Comparison of ENCODE assay signal across 20 mouse cellular contexts in the genomic region with DNA sequence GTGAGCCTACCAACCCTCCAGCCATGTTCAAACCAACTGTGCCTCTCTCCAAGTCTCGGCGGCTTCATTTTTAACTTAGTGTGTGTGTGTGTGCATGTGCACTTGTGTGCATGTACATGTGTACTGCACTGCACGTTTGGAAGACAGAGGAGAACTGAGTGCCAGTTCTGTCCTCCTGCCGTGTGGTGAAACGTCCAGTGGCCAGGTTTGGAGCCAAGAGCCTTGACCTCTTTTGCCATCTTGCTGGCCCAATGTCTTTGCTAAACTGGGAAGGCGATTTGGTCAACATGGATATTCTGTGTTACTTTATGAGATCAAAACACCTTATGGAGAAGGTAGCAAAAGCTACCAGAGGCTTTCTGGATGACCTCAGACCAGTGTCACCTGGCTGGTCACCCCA.
DNase-seq lines count a peak whose midpoint lies in the region; ATAC-seq and TF ChIP-seq lines count a peak whose summit lies in the region.
"Had no signal": no experiment of that assay in that cellular context is flagged by ENCODE, and none has a peak within 500 bp of the region (broad histone marks: within the 10 kb centered on the region; RNA-seq: fewer than 3 reads in every experiment).

No protein-coding gene starts in this region.

- H3K27ac ChIP-seq in forebrain, embryonic 10.5 days = 0 out of 2 replicates have a peak overlapping the region, but pooled peaks have one; percentile 7
- no peak overlapping the region for H3K27ac ChIP-seq in forebrain, embryonic 15.5 days (replicated peaks)
- H3K27ac ChIP-seq in liver, adult 2 months (replicated peaks; ENCODE audit: insufficient read depth, low read depth, low read length) = peak overlapping the region; percentile 66
- no peak overlapping the region for H3K27ac ChIP-seq in liver, embryonic 11.5 days (ENCODE audit: low read depth, low read length)
- peak overlapping the region; percentile 12; the same call in 1 of the 2 replicates for H3K27ac ChIP-seq in thymus, adult 2 months (ENCODE audit: control insufficient read depth, insufficient read depth, low read length)
- H3K27ac ChIP-seq: embryonic facial prominence, embryonic 13.5 days; embryonic facial prominence, embryonic 15.5 days; forebrain, embryonic 13.5 days had no signal

- H3K9me3 ChIP-seq in forebrain, embryonic 10.5 days = no peaks in the 10 kb centered on the region
- no peaks in the 10 kb centered on the region for H3K9me3 ChIP-seq in forebrain, embryonic 15.5 days
- H3K9me3 ChIP-seq in liver, embryonic 11.5 days (ENCODE audit: control insufficient read depth, low read length) = no peaks in the 10 kb centered on the region
- H3K9me3 ChIP-seq: embryonic facial prominence, embryonic 13.5 days; embryonic facial prominence, embryonic 15.5 days; forebrain, embryonic 13.5 days had no signal

- 94% methylated on average over 6 of the region's 6 CpGs for WGBS in forebrain, embryonic 10.5 days
- 92% methylated on average over 6 of the region's 6 CpGs for WGBS in forebrain, embryonic 15.5 days
- WGBS in liver, adult 2 months = 30% methylated on average over 6 of the region's 6 CpGs
- WGBS in liver, embryonic 11.5 days = 88% methylated on average over 6 of the region's 6 CpGs
- 93% methylated on average over 6 of the region's 6 CpGs for WGBS in thymus, adult 2 months

- no peak overlapping the region for H3K4me2 ChIP-seq in forebrain, embryonic 15.5 days (replicated peaks)
- H3K4me2 ChIP-seq in liver, embryonic 11.5 days = no peak overlapping the region
- H3K4me2 ChIP-seq: embryonic facial prominence, embryonic 13.5 days; embryonic facial prominence, embryonic 15.5 days; forebrain, embryonic 13.5 days had no signal

- TF ChIP-seq POLR2A in liver, adult 2 months (IDR thresholded peaks at IDR 0.05; ENCODE audit: extremely low read depth, insufficient read depth, low read length) = no peak
- no peak for TF ChIP-seq POLR2A in thymus, adult 2 months (IDR thresholded peaks at IDR 0.05; ENCODE audit: control insufficient read depth, extremely low read depth, insufficient read depth, low read length, poor library complexity)

- no peaks in the 10 kb centered on the region for H3K36me3 ChIP-seq in forebrain, embryonic 10.5 days (replicated peaks)
- H3K36me3 ChIP-seq in forebrain, embryonic 15.5 days = no peaks in the 10 kb centered on the region
- no peaks in the 10 kb centered on the region for H3K36me3 ChIP-seq in liver, adult 2 months (ENCODE audit: control insufficient read depth, insufficient read depth, low read length)
- no peaks in the 10 kb centered on the region for H3K36me3 ChIP-seq in liver, embryonic 11.5 days (ENCODE audit: control insufficient read depth, insufficient read depth, low read length)
- no peaks in the 10 kb centered on the region for H3K36me3 ChIP-seq in thymus, adult 2 months (ENCODE audit: control insufficient read depth, insufficient read depth, low read length)
- H3K36me3 ChIP-seq: embryonic facial prominence, embryonic 13.5 days; embryonic facial prominence, embryonic 15.5 days had no signal

- TF ChIP-seq CTCF in liver, adult 2 months (IDR thresholded peaks at IDR 0.05; ENCODE audit: low read depth, low read length) = no peak
- no peak for TF ChIP-seq CTCF in thymus, adult 2 months (IDR thresholded peaks at IDR 0.05; ENCODE audit: borderline replicate concordance, control insufficient read depth, extremely low read depth, insufficient read depth, low read length, poor library complexity)

- no peaks in the 10 kb centered on the region for H3K79me2 ChIP-seq in liver, adult 2 months (ENCODE audit: control insufficient read depth, insufficient read depth, low read length)

- no peak overlapping the region for H3K9ac ChIP-seq in forebrain, embryonic 15.5 days (replicated peaks)
- no peak overlapping the region for H3K9ac ChIP-seq in liver, adult 2 months (ENCODE audit: low read depth, low read length)
- H3K9ac ChIP-seq in liver, embryonic 11.5 days (ENCODE audit: low read depth, low read length) = no peak overlapping the region
- H3K9ac ChIP-seq: embryonic facial prominence, embryonic 13.5 days; embryonic facial prominence, embryonic 15.5 days; forebrain, embryonic 13.5 days had no signal

- peak; percentile 22 for DNase-seq in adrenal gland, postnatal 10 days
- no peak for DNase-seq in adrenal gland, postnatal 25 days
- DNase-seq in forebrain, embryonic 10.5 days (ENCODE audit: extremely low spot score, low spot score) = no peak
- peak; percentile 95 for DNase-seq in liver, adult 2 months (ENCODE audit: extremely low read depth, low read depth, low spot score)
- DNase-seq in liver, embryonic 11.5 days (ENCODE audit: low spot score) = no peak
- no peak for DNase-seq in thymus, adult 2 months
- no peak for DNase-seq in thymus, postnatal 25 days
- DNase-seq: cerebellum, adult 11 months; cerebellum, adult 18-20 months; cerebellum, adult 8-10 months; cerebellum, adult 9-11 months; cerebellum, postnatal 14 days; cerebellum, postnatal 36 days; embryo, embryonic 11 days had no signal

- H3K4me3 ChIP-seq in forebrain, embryonic 10.5 days = no peak overlapping the region
- no peak overlapping the region for H3K4me3 ChIP-seq in forebrain, embryonic 15.5 days
- no peak overlapping the region for H3K4me3 ChIP-seq in liver, adult 2 months (ENCODE audit: insufficient read depth, low read depth, low read length)
- no peak overlapping the region for H3K4me3 ChIP-seq in liver, embryonic 11.5 days (ENCODE audit: low read depth, low read length)
- H3K4me3 ChIP-seq in thymus, adult 2 months (ENCODE audit: control insufficient read depth, insufficient read depth, low read length) = no peak overlapping the region
- H3K4me3 ChIP-seq: embryonic facial prominence, embryonic 13.5 days; embryonic facial prominence, embryonic 15.5 days; erythroblast, embryonic 14.5 days; forebrain, embryonic 13.5 days had no signal

- H3K4me1 ChIP-seq in forebrain, embryonic 10.5 days = peaks cover 49% of the 10 kb centered on the region
- H3K4me1 ChIP-seq in forebrain, embryonic 15.5 days = peaks cover 35% of the 10 kb centered on the region
- H3K4me1 ChIP-seq in liver, adult 2 months (ENCODE audit: control insufficient read depth, insufficient read depth, low read length) = peaks cover 27% of the 10 kb centered on the region
- peaks cover 34% of the 10 kb centered on the region for H3K4me1 ChIP-seq in liver, embryonic 11.5 days (replicated peaks; ENCODE audit: control insufficient read depth, insufficient read depth, low read length)
- peaks cover 61% of the 10 kb centered on the region for H3K4me1 ChIP-seq in thymus, adult 2 months (replicated peaks; ENCODE audit: control insufficient read depth, insufficient read depth, low read length)

- H3K27me3 ChIP-seq in forebrain, embryonic 10.5 days (ENCODE audit: poor library complexity, severe bottlenecking) = no peaks in the 10 kb centered on the region
- H3K27me3 ChIP-seq in forebrain, embryonic 15.5 days = no peaks in the 10 kb centered on the region
- H3K27me3 ChIP-seq in liver, adult 2 months (ENCODE audit: control insufficient read depth, insufficient read depth, low read length) = no peaks in the 10 kb centered on the region
- peaks cover 2% of the 10 kb centered on the region; the same call in 1 of the 2 replicates for H3K27me3 ChIP-seq in liver, embryonic 11.5 days (replicated peaks; ENCODE audit: control insufficient read depth, insufficient read depth, low read length)
- H3K27me3 ChIP-seq in thymus, adult 2 months (ENCODE audit: control insufficient read depth, insufficient read depth, low read length) = no peaks in the 10 kb centered on the region
- H3K27me3 ChIP-seq: forebrain, embryonic 13.5 days had no signal

- ATAC-seq in forebrain, embryonic 15.5 days (replicated peaks) = no peak
- ATAC-seq in liver, embryonic 11.5 days (replicated peaks; ENCODE audit: low FRiP score) = no peak
- ATAC-seq: forebrain, embryonic 13.5 days; forebrain, embryonic 16.5 days had no signal

Comparison
In these comparisons a context has a peak if more than half of its experiments do, and no peak if none do; other contexts are left out.
1. DNase-seq: peak in adrenal gland, postnatal 10 days (single experiment) and liver, adult 2 months (single experiment); none in adrenal gland, postnatal 25 days (single experiment), forebrain, embryonic 10.5 days (single experiment), liver, embryonic 11.5 days (single experiment), thymus, adult 2 months (single experiment) and thymus, postnatal 25 days (single experiment).
2. H3K27ac ChIP-seq: peak in forebrain, embryonic 10.5 days (single experiment), liver, adult 2 months (single experiment) and thymus, adult 2 months (single experiment); none in forebrain, embryonic 15.5 days (single experiment) and liver, embryonic 11.5 days (single experiment).